Mouse (Mus musculus) heart, embryonic 16.5 days (tissue): Measurements from ENCODE around the gene Ccdc184. TPM values are rescaled to one million over a fixed set of nuclear protein-coding genes. Genes with fewer than 3 reads are reported as not detected.
A peak's percentile ranks its signal among the peaks of the same experiment; 100 is the strongest.

Experiments used
- ATAC-seq: fragments of 200-750 bp; cut with Nextera tagmentation; replicated peaks from 2 replicates; pipeline ENCODE4 v1.8.0; 2017; ENCODE audit warnings: moderate number of reproducible peaks; ENCODE audit not compliant: insufficient read depth, low FRiP score; ENCODE audit errors: extremely low read depth
- H3K27ac ChIP-seq: fragments of 300-500 bp; sonication (generic); 2 replicates; pipeline ENCODE4 v1.5.1; 2014; ENCODE audit warnings: mild to moderate bottlenecking, low read length, control low read depth, moderate library complexity
- H3K27me3 ChIP-seq: fragments of 300-500 bp; sonication (generic); 2 replicates; pipeline ENCODE4 v1.6.1; 2014; ENCODE audit warnings: low read length, mixed read lengths; ENCODE audit not compliant: control insufficient read depth, insufficient read depth
- H3K36me3 ChIP-seq: fragments of 300-500 bp; sonication (generic); 2 replicates; pipeline ENCODE4 v1.6.1; 2014; ENCODE audit not compliant: control insufficient read depth, insufficient read depth
- H3K4me1 ChIP-seq: fragments of 300-500 bp; sonication (generic); 2 replicates; pipeline ENCODE4 v1.6.1; 2014; ENCODE audit warnings: low read length, mixed read lengths; ENCODE audit not compliant: control insufficient read depth, insufficient read depth
- H3K4me2 ChIP-seq: fragments of 300-500 bp; sonication (generic); 2 replicates; pipeline ENCODE4 v1.6.1; 2014; ENCODE audit warnings: low read depth, mild to moderate bottlenecking, control low read depth, low read length
- H3K4me3 ChIP-seq: fragments of 300-500 bp; sonication (generic); 2 replicates; pipeline ENCODE4 v1.5.1; 2014; ENCODE audit warnings: mild to moderate bottlenecking, control low read depth, low read length
- H3K9ac ChIP-seq: fragments of 300-500 bp; sonication (generic); 2 replicates; pipeline ENCODE4 v1.6.1; 2014; ENCODE audit warnings: low read length, control low read depth
- H3K9me3 ChIP-seq: fragments of 300-500 bp; sonication (generic); replicated peaks from 2 replicates; pipeline ENCODE4 v1.6.1; 2016; ENCODE audit warnings: low read length; ENCODE audit not compliant: control insufficient read depth
- WGBS: fragments of 180-500 bp; shearing (Covaris S2); extraction: QIAGEN DNeasy Blood & Tissue Kit; methylation state at CpG from one replicate; pipeline ENCODE4 v1.1.7; 2014; 5-methylcytosine and 5-hydroxymethylcytosine counted together
- polyA plus RNA-seq: library from polyadenylated mRNA; unstranded; fragments of >200 nt; fragmentation: Nextera tagmentation; extraction: Ambion mirVana; gene quantifications from 2 replicates; pipeline ENCODE4 v1.2.1, GENCODE M21; 2015

Gene Ccdc184
- polyA plus RNA-seq, 1 experiment from 2014 or later, result 1.2 TPM

GRCm38 (mm10) chr15:98165525-98165924 is 1.4 kb upstream of the Ccdc184 start, which contains the start of gene Asb8:
Asb8 (minus strand) TSS chr15:98165625.
- Histone ChIP-seq H3K9ac (no peak within 1 kb of the TSS), H3K4me1 (peaks cover 17% of the 10 kb centered on the region), H3K36me3 (no peaks in the 10 kb centered on the region), H3K4me2 (no peak within 1 kb of the TSS), H3K9me3 (no peaks in the 10 kb centered on the region), H3K4me3 (no peak within 1 kb of the TSS), H3K27me3 (peaks cover 41% of the 10 kb centered on the region), H3K27ac (no peak within 1 kb of the TSS)
- WGBS, result 80% methylated on average over 5 of the region's 5 CpGs
- ATAC-seq, result no peak

DNA sequence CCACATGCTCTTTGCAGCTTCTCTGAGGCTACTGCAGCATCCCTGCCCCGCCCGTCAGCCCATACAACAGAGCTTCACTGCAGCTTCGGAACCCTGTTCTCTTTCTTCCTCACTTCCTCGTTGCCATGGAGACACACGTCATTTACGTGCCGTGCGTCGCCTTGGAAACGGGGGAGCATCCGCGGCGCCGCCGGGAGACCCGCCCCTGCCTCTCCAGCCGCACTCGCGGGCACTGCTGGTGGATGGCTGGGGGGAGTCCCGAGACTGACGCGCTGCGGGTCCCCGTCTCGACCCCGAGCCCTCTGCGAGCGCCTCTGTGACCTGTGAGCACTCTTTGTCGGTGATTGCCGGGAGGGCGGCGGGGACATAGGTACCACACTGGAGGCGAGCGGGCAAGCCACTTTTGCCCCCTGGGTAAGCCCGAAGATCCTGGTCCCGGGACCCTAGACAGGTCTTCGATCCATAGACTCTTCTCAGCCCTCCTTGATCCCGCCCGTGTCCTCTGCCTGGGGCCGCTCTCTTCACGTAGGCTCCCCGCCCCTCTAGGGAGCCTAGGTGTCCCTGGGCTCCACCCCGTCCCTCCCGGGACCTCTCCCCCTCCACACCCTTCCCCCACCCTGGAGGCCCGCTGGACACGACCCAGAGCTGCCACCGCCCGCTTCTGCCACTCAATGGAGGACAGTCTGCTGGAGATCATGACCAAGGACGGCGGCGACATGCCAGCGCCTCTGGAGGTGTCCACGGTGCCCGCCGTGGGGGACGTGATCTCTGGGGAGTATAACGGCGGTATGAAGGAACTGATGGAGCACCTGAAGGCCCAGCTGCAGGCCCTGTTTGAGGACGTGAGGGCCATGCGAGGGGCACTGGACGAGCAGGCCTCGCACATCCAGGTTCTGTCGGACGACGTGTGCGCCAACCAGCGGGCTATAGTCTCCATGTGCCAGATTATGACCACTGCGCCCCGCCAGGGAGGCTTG is 975 bp downstream of the Ccdc184 start:
- peaks cover 11% of the 10 kb centered on the region; the same call in 1 of the 2 replicates for H3K4me1 ChIP-seq
- H3K9me3 ChIP-seq, result no peaks in the 10 kb centered on the region
- H3K4me2 ChIP-seq, result peak overlapping the region; percentile 69
- H3K27me3 ChIP-seq, result peaks cover 49% of the 10 kb centered on the region
- peak overlapping the region; percentile 53 for H3K4me3 ChIP-seq
- H3K36me3 ChIP-seq, result no peaks in the 10 kb centered on the region
- no peak overlapping the region for H3K27ac ChIP-seq
- H3K9ac ChIP-seq, result peak overlapping the region; percentile 15
- peak; percentile 61 for ATAC-seq
- 2% methylated on average over 69 of the region's 69 CpGs for WGBS

- H3K27me3 ChIP-seq, result peaks cover 52% of the 10 kb centered on the region
- WGBS, result 12% methylated on average over 19 of the region's 19 CpGs
- H3K4me2 ChIP-seq, result peak overlapping the region; percentile 69
- H3K4me3 ChIP-seq, result peak overlapping the region; percentile 53
- no peak for ATAC-seq
- no peak overlapping the region for H3K27ac ChIP-seq
- H3K4me1 ChIP-seq, result peaks cover 11% of the 10 kb centered on the region; the same call in 1 of the 2 replicates
- H3K9me3 ChIP-seq, result no peaks in the 10 kb centered on the region
- H3K36me3 ChIP-seq, result no peaks in the 10 kb centered on the region
- no peak overlapping the region for H3K9ac ChIP-seq
Observed at GRCm38 (mm10) chr15:98168622-98169004, 1.7 kb downstream of the Ccdc184 start.

DNA sequence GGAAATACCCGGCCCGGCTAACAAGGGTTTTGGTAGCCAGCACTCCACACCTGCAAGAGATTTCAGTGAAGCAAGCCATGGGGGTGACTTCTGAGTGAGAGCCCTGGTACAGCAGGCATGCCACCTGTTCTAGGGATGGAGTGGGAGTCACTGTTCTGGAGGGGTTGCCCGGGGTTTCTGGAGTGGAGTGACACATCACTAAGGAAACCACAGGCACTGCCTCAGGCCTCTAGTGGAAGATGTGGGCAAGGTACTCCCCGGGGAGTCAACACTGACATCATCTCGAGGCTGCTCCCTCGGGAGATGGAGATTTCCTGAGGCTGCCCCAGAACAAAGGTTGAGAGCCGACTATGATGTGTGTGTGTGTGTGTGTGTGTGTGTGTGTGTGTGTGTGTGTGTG is 3.4 kb downstream of the Ccdc184 start:
- no peak overlapping the region for H3K4me2 ChIP-seq
- H3K4me1 ChIP-seq, result peaks cover 11% of the 10 kb centered on the region; the same call in 1 of the 2 replicates
- H3K27ac ChIP-seq, result no peak overlapping the region
- H3K9ac ChIP-seq, result no peak overlapping the region
- ATAC-seq, result no peak
- WGBS, result 31% methylated on average over 7 of the region's 7 CpGs
- peaks cover 49% of the 10 kb centered on the region for H3K27me3 ChIP-seq
- H3K36me3 ChIP-seq, result no peaks in the 10 kb centered on the region
- no peaks in the 10 kb centered on the region for H3K9me3 ChIP-seq
- no peak overlapping the region for H3K4me3 ChIP-seq

- no peaks in the 10 kb centered on the region for H3K9me3 ChIP-seq
- peaks cover 46% of the 10 kb centered on the region for H3K27me3 ChIP-seq
- H3K9ac ChIP-seq, result no peak overlapping the region
- ATAC-seq, result no peak
- H3K4me1 ChIP-seq, result peaks cover 11% of the 10 kb centered on the region; the same call in 1 of the 2 replicates
- H3K4me2 ChIP-seq, result no peak overlapping the region
- no peak overlapping the region for H3K27ac ChIP-seq
- H3K4me3 ChIP-seq, result no peak overlapping the region
- 70% methylated on average over 9 of the region's 9 CpGs for WGBS
- H3K36me3 ChIP-seq, result no peaks in the 10 kb centered on the region
Observed at GRCm38 (mm10) chr15:98170917-98171316, 4.0 kb downstream of the Ccdc184 start.

DNA sequence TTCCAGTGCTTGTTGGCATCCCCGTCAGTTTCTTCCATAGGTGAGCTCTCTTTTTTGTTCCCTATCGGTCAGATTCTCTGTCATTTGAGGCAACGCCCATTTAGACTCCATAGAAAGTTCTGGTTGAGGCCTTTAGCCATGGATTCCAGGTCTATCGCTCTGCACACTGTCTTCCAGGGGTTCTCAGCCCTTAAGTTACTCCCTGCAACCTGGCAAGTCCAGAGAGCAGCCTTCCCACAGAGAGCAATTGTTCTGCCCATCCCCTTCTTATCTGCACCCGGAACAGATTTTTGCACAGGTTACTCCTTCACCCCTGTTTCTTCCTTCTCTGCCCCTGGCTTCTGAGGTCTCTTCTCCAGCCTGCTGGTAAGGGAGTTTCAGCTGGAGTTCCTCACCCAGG is 5.2 kb downstream of the Ccdc184 start:
- no peak overlapping the region for H3K4me3 ChIP-seq
- peaks cover 7% of the 10 kb centered on the region; the same call in 1 of the 2 replicates for H3K4me1 ChIP-seq
- WGBS, result 69% methylated on average over 5 of the region's 5 CpGs
- H3K27me3 ChIP-seq, result peaks cover 43% of the 10 kb centered on the region
- no peak for ATAC-seq
- no peak overlapping the region for H3K4me2 ChIP-seq
- H3K36me3 ChIP-seq, result no peaks in the 10 kb centered on the region
- H3K9me3 ChIP-seq, result no peaks in the 10 kb centered on the region
- H3K27ac ChIP-seq, result no peak overlapping the region
- H3K9ac ChIP-seq, result no peak overlapping the region

DNA sequence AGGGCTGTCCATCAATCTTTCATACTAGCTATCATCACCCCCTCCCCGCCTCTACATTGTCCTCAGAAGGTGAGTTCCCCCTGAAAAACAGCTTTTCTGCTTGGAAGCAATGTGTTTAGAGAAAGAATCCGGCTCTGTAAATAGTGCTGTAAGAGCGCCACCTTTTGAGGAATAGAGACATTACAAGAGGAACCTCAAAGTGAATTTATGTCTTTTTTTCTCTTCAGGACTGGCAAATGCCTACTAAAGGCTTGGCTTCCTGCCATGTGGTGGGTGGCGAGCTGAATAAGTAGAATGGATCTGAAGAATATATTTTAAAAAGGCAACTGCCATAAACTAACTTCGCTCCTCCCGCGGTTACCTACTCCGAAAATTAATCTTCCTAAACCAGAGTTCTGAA is 6.9 kb downstream of the Ccdc184 start:
- peaks cover 27% of the 10 kb centered on the region for H3K27me3 ChIP-seq
- H3K9ac ChIP-seq, result no peak overlapping the region
- no peak overlapping the region for H3K27ac ChIP-seq
- 38% methylated on average over 8 of the region's 8 CpGs for WGBS
- H3K4me3 ChIP-seq, result no peak overlapping the region
- ATAC-seq, result no peak
- no peaks in the 10 kb centered on the region for H3K4me1 ChIP-seq
- H3K4me2 ChIP-seq, result no peak overlapping the region
- no peaks in the 10 kb centered on the region for H3K9me3 ChIP-seq
- H3K36me3 ChIP-seq, result no peaks in the 10 kb centered on the region

- no peak overlapping the region for H3K27ac ChIP-seq
Observed at GRCm38 (mm10) chr15:98177320-98177719, 10.4 kb downstream of the Ccdc184 start.

GRCm38 (mm10) chr15:98180567-98181131 is 13.7 kb downstream of the Ccdc184 start:
- H3K9me3 ChIP-seq, result no peaks in the 10 kb centered on the region
- peak overlapping the region; percentile 60 for H3K4me3 ChIP-seq
- H3K9ac ChIP-seq, result peak overlapping the region; percentile 72
- peaks cover 11% of the 10 kb centered on the region for H3K4me1 ChIP-seq
- peak overlapping the region; percentile 81 for H3K4me2 ChIP-seq
- 0 out of 2 replicates have a peak, but pooled peaks cover 2% of the 10 kb centered on the region for H3K27me3 ChIP-seq
- ATAC-seq, result no peak
- no peaks in the 10 kb centered on the region for H3K36me3 ChIP-seq
- 7% methylated on average over 26 of the region's 26 CpGs for whole genome bisulfite sequencing
- peak overlapping the region; percentile 90 for H3K27ac ChIP-seq

More at GRCm38 (mm10) chr15:98177320-98177719, 10.4 kb downstream of the Ccdc184 start:
- no peaks in the 10 kb centered on the region for H3K9me3 ChIP-seq
- H3K9ac ChIP-seq, result no peak overlapping the region
- peaks cover 10% of the 10 kb centered on the region; the same call in 1 of the 2 replicates for H3K27me3 ChIP-seq
- peaks cover 11% of the 10 kb centered on the region for H3K4me1 ChIP-seq
- WGBS, result 65% methylated on average over 3 of the region's 3 CpGs
- H3K4me2 ChIP-seq, result no peak overlapping the region
- H3K36me3 ChIP-seq, result no peaks in the 10 kb centered on the region
- ATAC-seq, result no peak
- H3K4me3 ChIP-seq, result no peak overlapping the region
